Comparison of ENCODE assay signal across 24 mouse cellular contexts in the genomic region with DNA sequence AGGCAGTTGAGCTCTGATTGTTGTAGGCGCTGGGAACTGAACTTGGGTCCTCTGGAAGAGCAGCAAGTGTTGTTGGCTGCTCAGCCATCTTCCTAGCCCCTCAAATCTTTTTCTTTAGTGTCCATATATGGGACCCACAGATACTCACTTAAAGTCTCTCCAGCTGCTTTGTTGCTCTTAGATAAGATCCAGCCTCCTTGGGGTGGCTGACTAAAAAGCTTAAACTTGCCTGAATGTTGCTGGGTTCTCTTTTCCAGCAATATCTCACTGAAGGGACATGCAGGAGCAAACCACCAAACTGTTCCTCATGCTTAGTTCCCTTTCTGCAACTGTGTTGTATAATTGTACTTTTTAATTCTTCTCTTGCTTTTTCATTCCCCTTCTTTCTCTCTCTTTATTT. TPM values are rescaled to one million over a fixed set of nuclear protein-coding genes. Genes with fewer than 3 reads are reported as not detected.
DNase-seq lines count a peak whose midpoint lies in the region; ATAC-seq and TF ChIP-seq lines count a peak whose summit lies in the region.
"Had no signal": no experiment of that assay in that cellular context is flagged by ENCODE, and none has a peak within 500 bp of the region (broad histone marks: within the 10 kb centered on the region; RNA-seq: fewer than 3 reads in every experiment).

No protein-coding gene starts in this region.

- 95% methylated on average over 1 of the region's 1 CpGs for WGBS in midbrain, embryonic 11.5 days
- 100% methylated on average over 1 of the region's 1 CpGs for WGBS in midbrain, embryonic 16.5 days
- 90% methylated on average over 1 of the region's 1 CpGs for WGBS in forebrain, embryonic 13.5 days

- H3K9me3 ChIP-seq in midbrain, embryonic 11.5 days (ENCODE audit: control insufficient read depth, low read length), result no peaks in the 10 kb centered on the region
- no peaks in the 10 kb centered on the region for H3K9me3 ChIP-seq in midbrain, embryonic 16.5 days (replicated peaks; ENCODE audit: control insufficient read depth, low read length, poor library complexity, severe bottlenecking)
- H3K9me3 ChIP-seq in MEL (replicated peaks; ENCODE audit: insufficient read depth, low read length), result no peaks in the 10 kb centered on the region
- no peaks in the 10 kb centered on the region for H3K9me3 ChIP-seq in forebrain, embryonic 13.5 days (replicated peaks)
- H3K9me3 ChIP-seq: G1E had no signal

- H3K36me3 ChIP-seq in midbrain, embryonic 11.5 days (ENCODE audit: control insufficient read depth, insufficient read depth, low read length), result no peaks in the 10 kb centered on the region
- H3K36me3 ChIP-seq in midbrain, embryonic 16.5 days (ENCODE audit: control insufficient read depth, insufficient read depth, low read length), result no peaks in the 10 kb centered on the region
- peaks cover 0 to 14% of the 10 kb centered on the region in 2 experiments; a peak in 2 of 4 replicates for H3K36me3 ChIP-seq in MEL (ENCODE audit: control insufficient read depth in 1 of 2, insufficient read depth in 2 of 2, low read length in 2 of 2)
- no peaks in the 10 kb centered on the region for H3K36me3 ChIP-seq in forebrain, embryonic 13.5 days (ENCODE audit: poor library complexity, severe bottlenecking)
- H3K36me3 ChIP-seq: G1E had no signal

- no peaks in the 10 kb centered on the region for H3K27me3 ChIP-seq in midbrain, embryonic 11.5 days (ENCODE audit: control insufficient read depth, insufficient read depth, low read length)
- H3K27me3 ChIP-seq in midbrain, embryonic 16.5 days (ENCODE audit: control insufficient read depth, insufficient read depth, low read depth, low read length), result no peaks in the 10 kb centered on the region
- no peaks in the 10 kb centered on the region for H3K27me3 ChIP-seq in MEL (ENCODE audit: control insufficient read depth in 1 of 2, insufficient read depth in 2 of 2, low read length in 2 of 2)
- no peaks in the 10 kb centered on the region for H3K27me3 ChIP-seq in forebrain, embryonic 13.5 days
- H3K27me3 ChIP-seq: CH12.LX, Patski had no signal

- no peak overlapping the region for H3K9ac ChIP-seq in midbrain, embryonic 11.5 days (ENCODE audit: low read length)
- no peak overlapping the region for H3K9ac ChIP-seq in midbrain, embryonic 16.5 days (ENCODE audit: low read depth, low read length)
- H3K9ac ChIP-seq in MEL (ENCODE audit: control insufficient read depth, low read depth, low read length, poor library complexity, severe bottlenecking), result no peak overlapping the region
- no peak overlapping the region for H3K9ac ChIP-seq in forebrain, embryonic 13.5 days

- no peak for TF ChIP-seq RAD21 in MEL (IDR thresholded peaks at IDR 0.05; ENCODE audit: low read depth, low read length)

- no peaks in the 10 kb centered on the region for H3K79me2 ChIP-seq in MEL (ENCODE audit: control insufficient read depth, insufficient read depth, low read length, poor library complexity)

- no peak for TF ChIP-seq CTCF in MEL (IDR thresholded peaks at IDR 0.05 in 2 of 3, conservative IDR thresholded peaks at IDR 0.05 in 1 of 3; ENCODE audit: control insufficient read depth in 1 of 3, insufficient read depth in 1 of 3, low read depth in 2 of 3, low read length in 3 of 3, poor library complexity in 1 of 3, severe bottlenecking in 1 of 3)

- peak; percentile 51 to 58 for TF ChIP-seq EP300 in MEL (IDR thresholded peaks at IDR 0.05; ENCODE audit: low read depth in 1 of 2, low read length in 2 of 2)

- DNase-seq in midbrain, embryonic 11.5 days (ENCODE audit: low spot score, missing footprints), result peak; percentile 6
- DNase-seq in MEL (ENCODE audit: low read depth, low spot score) (peak; percentile 70), MEL-GATA-1-ER (ENCODE audit: extremely low read depth, low read depth) (peak; percentile 42)
- no peak for DNase-seq in layer of hippocampus, postnatal 25 days (ENCODE audit: extremely low spot score in 1 of 2, low spot score in 1 of 2)
- DNase-seq in ovary, postnatal 14 days (ENCODE audit: low spot score), result no peak
- DNase-seq: adrenal gland, adult 2 months; adrenal gland, adult 8-10 months; adrenal gland, postnatal 10 days; adrenal gland, postnatal 14 days; adrenal gland, postnatal 25 days; adrenal gland, postnatal 36 days; B cell, adult 2 months; cerebellum, adult 11 months; cerebellum, adult 11-12 months; cerebellum, adult 18-20 months; cerebellum, adult 2 months had no signal

- no peaks in the 10 kb centered on the region for H3K4me1 ChIP-seq in midbrain, embryonic 11.5 days (ENCODE audit: control insufficient read depth, insufficient read depth, low read length)
- no peaks in the 10 kb centered on the region for H3K4me1 ChIP-seq in midbrain, embryonic 16.5 days (ENCODE audit: control insufficient read depth, insufficient read depth, low read length)
- H3K4me1 ChIP-seq in MEL (ENCODE audit: control insufficient read depth in 1 of 2, insufficient read depth in 2 of 2, low read length in 2 of 2), result peaks cover 4 to 7% of the 10 kb centered on the region in 2 experiments; a peak in 3 of 4 replicates
- no peaks in the 10 kb centered on the region for H3K4me1 ChIP-seq in forebrain, embryonic 13.5 days

- TF ChIP-seq POLR2A in MEL (IDR thresholded peaks at IDR 0.05; ENCODE audit: control insufficient read depth in 1 of 2, insufficient read depth in 1 of 2, low read depth in 1 of 2, low read length in 2 of 2, poor library complexity in 1 of 2), result no peak

- H3K4me2 ChIP-seq in midbrain, embryonic 11.5 days, result no peak overlapping the region
- H3K4me2 ChIP-seq in midbrain, embryonic 16.5 days (ENCODE audit: low read length), result no peak overlapping the region
- H3K4me2 ChIP-seq in forebrain, embryonic 13.5 days, result no peak overlapping the region

- H3K4me3 ChIP-seq in midbrain, embryonic 11.5 days (ENCODE audit: low read depth, low read length), result no peak overlapping the region
- no peak overlapping the region for H3K4me3 ChIP-seq in midbrain, embryonic 16.5 days (ENCODE audit: low read depth, low read length)
- H3K4me3 ChIP-seq in MEL (ENCODE audit: control insufficient read depth in 1 of 2, insufficient read depth in 1 of 2, low read depth in 2 of 2, low read length in 2 of 2), result no peak overlapping the region
- no peak overlapping the region for H3K4me3 ChIP-seq in forebrain, embryonic 13.5 days

- H3K27ac ChIP-seq in midbrain, embryonic 11.5 days (ENCODE audit: low read depth, low read length), result no peak overlapping the region
- no peak overlapping the region for H3K27ac ChIP-seq in midbrain, embryonic 16.5 days (ENCODE audit: low read length)
- H3K27ac ChIP-seq in MEL (ENCODE audit: control insufficient read depth, low read depth, low read length), result no peak overlapping the region
- H3K27ac ChIP-seq in forebrain, embryonic 13.5 days, result no peak overlapping the region

- ATAC-seq in midbrain, embryonic 11.5 days (ENCODE audit: low FRiP score), result no peak
- ATAC-seq in midbrain, embryonic 16.5 days, result no peak
- ATAC-seq in megakaryocyte progenitor cell, adult 5-6 weeks (replicated peaks; ENCODE audit: poor library complexity), result 0 out of 2 replicates have a peak, but pooled peaks have one; percentile 6
- ATAC-seq in forebrain, embryonic 13.5 days, result no peak
- ATAC-seq: activated CD4-positive, CD25-positive, alpha-beta regulatory T cell, adult 4 months; CD4-positive, CD25-positive, alpha-beta regulatory T cell, adult 4 months; Patski had no signal

TF ChIP-seq in MEL, 35 proteins besides CTCF, POLR2A, EP300 and RAD21:
- TF ChIP-seq MAFK (IDR thresholded peaks at IDR 0.05; ENCODE audit: borderline replicate concordance, low read depth, low read length) (no peak), TCF12 (IDR thresholded peaks at IDR 0.05; ENCODE audit: low read depth, low read length) (0 out of 2 replicates have a peak, but pooled peaks have one; percentile 38), ETS1 (IDR thresholded peaks at IDR 0.05; ENCODE audit: low read depth, low read length) (peak; percentile 29; the same call in 1 of the 2 replicates), RCOR1 (IDR thresholded peaks at IDR 0.05; ENCODE audit: low read depth, low read length) (peak; percentile 60), GATA1 (IDR thresholded peaks at IDR 0.05; ENCODE audit: low read depth, low read length) (peak; percentile 78)

RNA-seq across cellular contexts. Expression of a gene that starts 17.8 kb away (rescaled TPM):
- polyA plus RNA-seq in midbrain, embryonic 11.5 days (2014; fragmentation: Nextera tagmentation; extraction: Ambion mirVana), result 9.4 and 9.9 TPM in 2 replicates
- 11.8 TPM in 2 replicates for polyA plus RNA-seq in midbrain, embryonic 16.5 days (2015; fragmentation: Nextera tagmentation; extraction: Ambion mirVana)
- total RNA-seq in MEL (2012; rRNA removed), result 0.85 and 0.98 TPM in 2 replicates
- polyA plus RNA-seq in MEL (2012; ENCODE audit: insufficient read depth in 1 of 2, insufficient read length in 2 of 2, low read depth in 1 of 2, low replicate concordance in 2 of 2, missing spikeins in 1 of 2), result 1 to 10 TPM in 1 of 2 experiments, not detected in 1; 3.2 TPM
- 3.8 and 4.2 TPM in 2 replicates for total RNA-seq in megakaryocyte progenitor cell, adult 5-6 weeks (2015)
- total RNA-seq in megakaryocyte progenitor cell, adult 5-6 weeks (2017), result 1.7 and 3.2 TPM in 2 replicates
- 7.4 and 8.1 TPM in 2 replicates for polyA plus RNA-seq in forebrain, embryonic 13.5 days (2015; fragmentation: Nextera tagmentation; extraction: Ambion mirVana)
- total RNA-seq in layer of hippocampus, postnatal 25 days (2021), result 10 to 100 TPM in 1 of 2 experiments, 1 to 10 TPM in 1; 8.1 to 10.1 TPM

Comparison
In these comparisons a context has a peak if more than half of its experiments do, and no peak if none do; other contexts are left out.
1. DNase-seq: peak in midbrain, embryonic 11.5 days (single experiment), MEL (single experiment) and MEL-GATA-1-ER (single experiment); none in layer of hippocampus, postnatal 25 days (0 of 2) and ovary, postnatal 14 days (single experiment).